8 mouse cellular contexts compared by ENCODE assay signal in genomic region chr7:35334527-35335452, GRCm38 (mm10). TPM values are rescaled to one million over a fixed set of nuclear protein-coding genes. Genes with fewer than 3 reads are reported as not detected.
DNase-seq lines count a peak whose midpoint lies in the region; ATAC-seq and TF ChIP-seq lines count a peak whose summit lies in the region.

No protein-coding gene starts in this region.

- peak overlapping the region; percentile 47 for H3K9ac ChIP-seq in forebrain, embryonic 15.5 days (replicated peaks)
- peak overlapping the region; percentile 56 for H3K9ac ChIP-seq in hindbrain, embryonic 14.5 days
- H3K9ac ChIP-seq in liver, adult 2 months (ENCODE audit: low read depth, low read length), result peak overlapping the region; percentile 87
- peak overlapping the region; percentile 50 for H3K9ac ChIP-seq in midbrain, postnatal 0 days (replicated peaks; ENCODE audit: low read length, poor library complexity, severe bottlenecking)

- DNase-seq in left cerebral cortex, adult 8-10 months (ENCODE audit: low spot score in 2 of 2), result peak; percentile 16 to 18
- no peak for DNase-seq in left cerebral cortex, postnatal 36 days (ENCODE audit: low spot score in 2 of 2)
- peak; percentile 39 for DNase-seq in hindbrain, embryonic 14.5 days (ENCODE audit: low spot score)
- DNase-seq in liver, adult 2 months (ENCODE audit: extremely low read depth, low read depth, low spot score), result peak; percentile 79
- peak; percentile 34 for DNase-seq in midbrain, postnatal 0 days (ENCODE audit: low spot score)
- peak; percentile 55 for DNase-seq in testis, postnatal 14 days (ENCODE audit: low spot score)

- H3K4me1 ChIP-seq in forebrain, embryonic 15.5 days, result peaks cover 16% of the 10 kb centered on the region
- peaks cover 11% of the 10 kb centered on the region; the same call in 1 of the 2 replicates for H3K4me1 ChIP-seq in hindbrain, embryonic 14.5 days (replicated peaks; ENCODE audit: control insufficient read depth, insufficient read depth, low read length)
- H3K4me1 ChIP-seq in liver, adult 2 months (ENCODE audit: control insufficient read depth, insufficient read depth, low read length), result peaks cover 8% of the 10 kb centered on the region
- H3K4me1 ChIP-seq in midbrain, postnatal 0 days (ENCODE audit: insufficient read depth, low read length), result peaks cover 5% of the 10 kb centered on the region; the same call in 1 of the 2 replicates

- TF ChIP-seq POLR2A in liver, adult 2 months (IDR thresholded peaks at IDR 0.05; ENCODE audit: extremely low read depth, insufficient read depth, low read length), result no peak

- peaks cover 19% of the 10 kb centered on the region; the same call in 1 of the 2 replicates for H3K79me2 ChIP-seq in liver, adult 2 months (ENCODE audit: control insufficient read depth, insufficient read depth, low read length)

- H3K27me3 ChIP-seq in forebrain, embryonic 15.5 days, result peaks cover 21% of the 10 kb centered on the region; the same call in 1 of the 2 replicates
- H3K27me3 ChIP-seq in hindbrain, embryonic 14.5 days (ENCODE audit: control insufficient read depth, insufficient read depth, low read length), result peaks cover 18% of the 10 kb centered on the region
- H3K27me3 ChIP-seq in liver, adult 2 months (ENCODE audit: control insufficient read depth, insufficient read depth, low read length), result no peaks in the 10 kb centered on the region
- H3K27me3 ChIP-seq in midbrain, postnatal 0 days (ENCODE audit: insufficient read depth, low read length), result peaks cover 6% of the 10 kb centered on the region; the same call in 1 of the 2 replicates

- H3K36me3 ChIP-seq in forebrain, embryonic 15.5 days, result no peaks in the 10 kb centered on the region
- H3K36me3 ChIP-seq in hindbrain, embryonic 14.5 days (replicated peaks; ENCODE audit: control insufficient read depth, insufficient read depth), result no peaks in the 10 kb centered on the region
- no peaks in the 10 kb centered on the region for H3K36me3 ChIP-seq in liver, adult 2 months (ENCODE audit: control insufficient read depth, insufficient read depth, low read length)
- no peaks in the 10 kb centered on the region for H3K36me3 ChIP-seq in midbrain, postnatal 0 days (ENCODE audit: insufficient read depth, low read length)

- intact Hi-C loops in left cerebral cortex, postnatal 36 days (cut with DNase I), result loop anchor here (5.0 to 10.0 kb wide), 2 partner anchors 53 to 220 kb away; partner anchors contain the start of gene Nudt19

- TF ChIP-seq CTCF in liver, adult 2 months (IDR thresholded peaks at IDR 0.05; ENCODE audit: low read depth, low read length), result no peak
- TF ChIP-seq CTCF in midbrain, postnatal 0 days (IDR thresholded peaks at IDR 0.05), result no peak

- peak; percentile 13; the same call in 1 of the 2 replicates for ATAC-seq in cerebellum, adult (ENCODE audit: insufficient number of reproducible peaks, low FRiP score, low TSS enrichment)
- ATAC-seq in forebrain, embryonic 15.5 days (replicated peaks), result no peak; the same call in 1 of the 2 replicates
- ATAC-seq in hindbrain, embryonic 14.5 days (ENCODE audit: low FRiP score), result peak; percentile 4
- peak; percentile 21; the same call in 1 of the 2 replicates for ATAC-seq in midbrain, postnatal 0 days (ENCODE audit: low FRiP score)

- WGBS in forebrain, embryonic 15.5 days, result under 1% methylated on average over 47 of the region's 51 CpGs
- under 1% methylated on average over 51 of the region's 51 CpGs for WGBS in hindbrain, embryonic 14.5 days
- under 1% methylated on average over 51 of the region's 51 CpGs for WGBS in liver, adult 2 months
- WGBS in midbrain, postnatal 0 days, result under 1% methylated on average over 48 of the region's 51 CpGs

- no peaks in the 10 kb centered on the region for H3K9me3 ChIP-seq in forebrain, embryonic 15.5 days
- H3K9me3 ChIP-seq in hindbrain, embryonic 14.5 days (ENCODE audit: control insufficient read depth, low read length), result no peaks in the 10 kb centered on the region
- H3K9me3 ChIP-seq in midbrain, postnatal 0 days (ENCODE audit: low read length), result no peaks in the 10 kb centered on the region

- peak overlapping the region; percentile 99 for H3K4me2 ChIP-seq in forebrain, embryonic 15.5 days (replicated peaks)
- peak overlapping the region; percentile 96 for H3K4me2 ChIP-seq in hindbrain, embryonic 14.5 days (replicated peaks)
- H3K4me2 ChIP-seq in midbrain, postnatal 0 days (ENCODE audit: low read depth, low read length, poor library complexity, severe bottlenecking), result peak overlapping the region; percentile 99

- H3K27ac ChIP-seq in forebrain, embryonic 15.5 days (replicated peaks), result no peak overlapping the region
- no peak overlapping the region for H3K27ac ChIP-seq in hindbrain, embryonic 14.5 days
- H3K27ac ChIP-seq in liver, adult 2 months (replicated peaks; ENCODE audit: insufficient read depth, low read depth, low read length), result peak overlapping the region; percentile 85
- no peak overlapping the region for H3K27ac ChIP-seq in midbrain, postnatal 0 days (ENCODE audit: low read depth, low read length)

- H3K4me3 ChIP-seq in forebrain, embryonic 15.5 days, result peak overlapping the region; percentile 58
- H3K4me3 ChIP-seq in hindbrain, embryonic 14.5 days (replicated peaks; ENCODE audit: low read length), result peak overlapping the region; percentile 60
- H3K4me3 ChIP-seq in liver, adult 2 months (ENCODE audit: insufficient read depth, low read depth, low read length), result peak overlapping the region; percentile 83
- H3K4me3 ChIP-seq in midbrain, postnatal 0 days (ENCODE audit: low read depth, low read length), result peak overlapping the region; percentile 59

RNA-seq across cellular contexts. Expression of gene Rhpn2, which starts 0.8 kb away (rescaled TPM):
- 1 to 10 TPM; 5.5 to 8.2 (median 7.1) TPM for total RNA-seq in left cerebral cortex, adult 8-10 months (2022)
- 1 to 10 TPM; 4.8 to 5.1 TPM for total RNA-seq in left cerebral cortex, postnatal 36 days (2021)
- 0.95 and 1.3 TPM in 2 replicates for polyA plus RNA-seq in forebrain, embryonic 15.5 days (2015; fragmentation: Nextera tagmentation; extraction: Ambion mirVana)
- 3.8 and 4.2 TPM in 2 replicates for polyA plus RNA-seq in hindbrain, embryonic 14.5 days (2014; fragmentation: Nextera tagmentation; extraction: Ambion mirVana)
- 14.0 and 18.5 TPM in 2 replicates for total RNA-seq in liver, adult 2 months (2014; rRNA removed)
- polyA plus RNA-seq in liver, adult 2 months (2012; rRNA removed), result 6.8 and 6.9 TPM in 2 replicates
- total RNA-seq in midbrain, postnatal 0 days (2014; rRNA removed), result 3.1 and 3.5 TPM in 2 replicates
- 1.7 and 1.9 TPM in 2 replicates for polyA plus RNA-seq in midbrain, postnatal 0 days (2015; fragmentation: Nextera tagmentation; extraction: Ambion mirVana)

RNA-seq across cellular contexts. Expression of gene Gpatch1, which starts 16.6 kb away (rescaled TPM):
- 10 to 100 TPM; 24.2 to 27.5 (median 25.3) TPM for total RNA-seq in left cerebral cortex, adult 8-10 months (2022)
- total RNA-seq in left cerebral cortex, postnatal 36 days (2021), result 10 to 100 TPM; 22.2 to 28.9 TPM
- 22.8 and 25.2 TPM in 2 replicates for polyA plus RNA-seq in forebrain, embryonic 15.5 days (2015; fragmentation: Nextera tagmentation; extraction: Ambion mirVana)
- polyA plus RNA-seq in hindbrain, embryonic 14.5 days (2014; fragmentation: Nextera tagmentation; extraction: Ambion mirVana), result 18.7 and 19.3 TPM in 2 replicates
- total RNA-seq in liver, adult 2 months (2014; rRNA removed), result 4.1 and 5.3 TPM in 2 replicates
- 1.9 and 2.5 TPM in 2 replicates for polyA plus RNA-seq in liver, adult 2 months (2012; rRNA removed)
- total RNA-seq in midbrain, postnatal 0 days (2014; rRNA removed), result 8.0 and 11.5 TPM in 2 replicates
- 21.9 and 22.2 TPM in 2 replicates for polyA plus RNA-seq in midbrain, postnatal 0 days (2015; fragmentation: Nextera tagmentation; extraction: Ambion mirVana)

Comparison
In these comparisons a context has a peak if more than half of its experiments do, and no peak if none do; other contexts are left out.
1. DNase-seq: peak in left cerebral cortex, adult 8-10 months (2 of 2), hindbrain, embryonic 14.5 days (single experiment), liver, adult 2 months (single experiment), midbrain, postnatal 0 days (single experiment) and testis, postnatal 14 days (single experiment); none in left cerebral cortex, postnatal 36 days (0 of 2).
2. Peak in every context shown above with its lines, with median percentiles within 50 percentile points of each other: H3K4me2 ChIP-seq, H3K4me3 ChIP-seq and H3K9ac ChIP-seq.